Mouse (Mus musculus): ENCODE results near the gene Ankrd63. TPM values are rescaled to one million over a fixed set of nuclear protein-coding genes. Genes with fewer than 3 reads are reported as not detected.
A peak's percentile ranks its signal among the peaks of the same experiment; 100 is the strongest.

Ankrd63 gene
- total and polyA plus RNA-seq, 2 experiments from 2014 or later: 0.22 TPM; not detected in 1

DNA sequence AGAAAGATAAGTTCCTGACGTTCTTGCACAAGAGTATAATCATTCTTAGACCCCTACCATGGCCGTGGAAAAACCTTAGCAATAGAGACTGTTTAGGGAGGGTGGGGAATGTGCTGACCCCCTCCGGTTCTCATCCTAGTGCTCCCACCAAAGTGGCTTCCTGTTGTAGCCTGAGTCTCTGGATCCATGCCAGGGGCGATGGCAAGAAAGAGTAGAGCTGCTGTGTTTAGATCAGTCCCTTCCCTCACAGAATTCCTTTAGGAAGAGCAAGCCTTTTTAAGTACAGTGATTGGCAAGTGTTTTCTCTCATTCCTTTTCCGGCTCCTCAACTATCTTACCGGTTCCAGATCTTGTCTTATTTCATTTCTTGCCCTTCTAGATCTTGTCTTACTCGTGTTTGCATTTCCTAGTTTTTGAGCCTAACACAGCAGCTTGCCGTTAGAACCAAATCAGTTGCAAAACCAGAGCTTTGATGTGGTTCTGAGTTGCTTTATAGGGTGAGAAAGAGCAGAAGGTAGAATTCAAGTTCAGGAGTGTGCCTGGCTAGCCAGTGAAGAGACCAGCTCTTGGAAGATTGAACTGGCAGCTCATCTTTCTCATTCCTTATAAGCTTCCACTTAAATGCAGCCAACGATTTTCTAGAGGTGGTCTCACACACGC, 43.7 kb upstream of the Ankrd63 start:
- 27% methylated on average over 10 of the region's 10 CpGs for WGBS
- Histone ChIP-seq H3K9ac (replicated peaks; ENCODE audit: low read length, poor library complexity, severe bottlenecking) (no peak overlapping the region; the same call in 1 of the 2 replicates), H3K4me2 (ENCODE audit: low read depth, low read length, poor library complexity, severe bottlenecking) (peak overlapping the region; percentile 95), H3K27me3 (ENCODE audit: insufficient read depth, low read length) (no peaks in the 10 kb centered on the region), H3K4me1 (ENCODE audit: insufficient read depth, low read length) (peaks cover 4% of the 10 kb centered on the region; the same call in 1 of the 2 replicates), H3K27ac (ENCODE audit: low read depth, low read length) (no peak overlapping the region), H3K4me3 (ENCODE audit: low read depth, low read length) (peak overlapping the region; percentile 89), H3K9me3 (ENCODE audit: low read length) (no peaks in the 10 kb centered on the region), H3K36me3 (ENCODE audit: insufficient read depth, low read length) (0 out of 2 replicates have a peak, but pooled peaks cover 4% of the 10 kb centered on the region)
- TF ChIP-seq CTCF (IDR thresholded peaks at IDR 0.05): no peak
- DNase-seq (ENCODE audit: low spot score) (no peak), ATAC-seq (ENCODE audit: low FRiP score) (no peak)

DNA sequence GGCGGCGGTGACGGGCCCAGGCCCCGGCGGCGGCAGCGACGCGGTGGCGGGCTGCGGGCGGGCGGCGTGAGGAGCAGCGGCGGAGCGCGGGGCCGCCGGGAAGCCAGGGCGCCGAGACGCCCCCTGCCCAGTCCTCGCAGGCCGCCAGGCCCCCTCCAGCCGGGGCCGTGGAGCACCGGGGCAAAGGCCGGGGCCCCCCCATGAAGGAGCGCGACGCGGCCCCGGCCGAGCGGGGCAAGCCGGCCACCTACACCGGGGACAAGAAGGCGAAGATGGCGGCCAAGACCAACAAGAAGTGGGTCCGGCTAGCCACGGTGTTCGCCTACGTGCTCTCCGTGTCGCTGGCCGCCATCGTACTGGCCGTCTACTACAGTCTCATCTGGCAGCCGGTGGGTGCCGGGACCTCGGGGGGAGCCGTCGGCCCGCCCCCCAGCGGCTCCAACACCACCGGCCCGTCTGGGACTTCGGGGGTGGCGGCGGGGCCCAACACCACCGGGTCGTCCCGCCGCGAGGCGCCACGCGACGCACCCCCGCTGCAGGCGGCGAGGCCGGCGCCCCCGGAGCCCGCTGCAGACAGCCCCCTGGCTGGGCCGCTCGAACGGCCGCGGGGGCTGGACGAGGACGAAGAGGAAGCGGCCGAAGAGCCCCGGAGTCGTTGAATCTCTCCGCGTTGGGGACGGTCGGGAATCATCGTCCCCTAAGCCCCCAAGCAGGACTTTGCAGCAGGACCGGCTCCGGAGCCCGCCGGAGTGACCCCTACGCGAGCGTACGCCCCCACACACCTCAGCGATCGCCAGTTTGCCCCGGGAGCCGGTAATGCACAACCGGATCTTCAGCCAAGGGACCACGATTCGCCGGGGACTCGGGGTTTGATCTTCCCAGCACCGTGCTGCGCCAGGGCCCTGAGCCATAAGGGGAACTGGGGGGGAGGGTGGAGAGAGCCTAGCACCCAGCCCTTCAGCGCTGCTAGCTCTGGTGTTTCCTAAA, 42.4 kb upstream of the Ankrd63 start:
- H3K27me3 ChIP-seq (ENCODE audit: insufficient read depth, low read length): no peaks in the 10 kb centered on the region
- peak overlapping the region; percentile 89 for H3K4me3 ChIP-seq (ENCODE audit: low read depth, low read length)
- under 1% methylated on average over 84 of the region's 113 CpGs for WGBS
- peaks cover 4% of the 10 kb centered on the region; the same call in 1 of the 2 replicates for H3K4me1 ChIP-seq (ENCODE audit: insufficient read depth, low read length)
- H3K9me3 ChIP-seq (ENCODE audit: low read length): no peaks in the 10 kb centered on the region
- H3K9ac ChIP-seq (replicated peaks; ENCODE audit: low read length, poor library complexity, severe bottlenecking): peak overlapping the region; percentile 87
- H3K36me3 ChIP-seq (ENCODE audit: insufficient read depth, low read length): 0 out of 2 replicates have a peak, but pooled peaks cover 4% of the 10 kb centered on the region
- peak overlapping the region; percentile 67 for H3K27ac ChIP-seq (ENCODE audit: low read depth, low read length)
- DNase-seq (ENCODE audit: low spot score) (no peak), ATAC-seq (ENCODE audit: low FRiP score) (peak; percentile 77)
- TF ChIP-seq CTCF (IDR thresholded peaks at IDR 0.05): no peak; the same call in 1 of the 2 replicates
- peak overlapping the region; percentile 95 for H3K4me2 ChIP-seq (ENCODE audit: low read depth, low read length, poor library complexity, severe bottlenecking)

DNA sequence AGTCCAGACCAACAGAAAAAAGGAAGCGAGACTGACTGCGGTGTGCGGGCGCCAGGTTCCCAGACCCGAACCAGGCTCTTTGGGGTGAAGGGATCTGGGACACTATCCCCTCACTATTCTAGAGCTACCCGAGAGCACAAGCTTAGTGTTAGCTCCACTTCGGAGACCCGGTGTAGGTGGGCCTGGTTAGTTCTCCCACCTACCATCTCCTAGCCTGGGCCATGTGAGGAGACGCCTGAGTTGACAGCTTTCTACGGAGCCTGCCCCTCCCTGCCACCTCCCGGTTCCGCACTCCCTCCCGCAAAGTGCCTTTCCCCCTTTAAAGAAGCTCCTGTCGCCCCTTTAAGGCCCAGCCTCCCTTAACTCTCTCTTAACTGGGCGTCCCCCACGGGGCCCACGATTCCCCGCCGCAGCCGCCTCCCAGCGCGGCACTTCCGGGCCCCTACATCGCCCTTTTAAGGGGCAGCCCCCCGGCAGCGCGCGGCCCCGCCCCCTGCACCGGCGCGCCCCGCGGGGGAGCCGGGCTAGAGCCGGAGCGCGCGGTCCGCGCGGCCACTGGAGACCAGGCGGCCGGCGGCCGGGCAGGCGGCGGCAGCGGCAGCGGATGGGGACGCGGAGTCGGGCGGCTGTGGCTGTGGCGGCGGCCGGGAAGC, 41.6 kb upstream of the Ankrd63 start, which contains the start of gene Inafm2:
Inafm2 (plus strand) TSS at position 527 of the 653 bp plus-strand sequence.
- Histone ChIP-seq H3K4me2 (ENCODE audit: low read depth, low read length, poor library complexity, severe bottlenecking) (peak within 1 kb of the TSS; percentile 95), H3K27me3 (ENCODE audit: insufficient read depth, low read length) (no peaks in the 10 kb centered on the region), H3K9me3 (ENCODE audit: low read length) (no peaks in the 10 kb centered on the region), H3K36me3 (ENCODE audit: insufficient read depth, low read length) (0 out of 2 replicates have a peak, but pooled peaks cover 4% of the 10 kb centered on the region), H3K4me3 (ENCODE audit: low read depth, low read length) (peak within 1 kb of the TSS; percentile 89), H3K4me1 (ENCODE audit: insufficient read depth, low read length) (peaks cover 4% of the 10 kb centered on the region; the same call in 1 of the 2 replicates), H3K9ac (replicated peaks; ENCODE audit: low read length, poor library complexity, severe bottlenecking) (peak within 1 kb of the TSS; percentile 87), H3K27ac (ENCODE audit: low read depth, low read length) (peak within 1 kb of the TSS; percentile 67)
- TF ChIP-seq CTCF (IDR thresholded peaks at IDR 0.05): no peak
- ATAC-seq (ENCODE audit: low FRiP score) (peak; percentile 91), DNase-seq (ENCODE audit: low spot score) (peak; percentile 95)
- under 1% methylated on average over 32 of the region's 57 CpGs for WGBS

DNA sequence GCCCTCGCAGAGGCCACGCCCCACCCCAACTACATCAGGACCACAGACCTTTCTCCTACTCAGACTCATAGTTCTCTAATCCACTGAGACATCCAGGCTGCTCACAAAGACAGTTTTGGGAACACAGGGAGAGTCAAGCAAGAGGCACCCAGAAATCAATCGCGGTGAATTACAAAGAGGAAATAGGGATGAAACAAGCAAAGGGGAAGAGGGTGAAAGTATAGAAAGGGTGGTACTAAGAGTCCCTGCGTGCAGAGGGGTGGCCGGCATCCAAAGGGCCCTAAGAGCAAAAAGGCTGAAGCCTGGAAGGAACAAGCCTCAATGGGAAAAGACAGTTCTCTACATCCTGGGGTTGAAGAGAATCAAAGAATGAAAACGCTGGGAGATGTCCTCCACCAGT, 40.9 kb upstream of the Ankrd63 start:
- WGBS: 10% methylated on average over 7 of the region's 7 CpGs
- Histone ChIP-seq H3K4me1 (ENCODE audit: insufficient read depth, low read length) (peaks cover 4% of the 10 kb centered on the region; the same call in 1 of the 2 replicates), H3K9me3 (ENCODE audit: low read length) (no peaks in the 10 kb centered on the region), H3K27me3 (ENCODE audit: insufficient read depth, low read length) (no peaks in the 10 kb centered on the region), H3K36me3 (ENCODE audit: insufficient read depth, low read length) (0 out of 2 replicates have a peak, but pooled peaks cover 4% of the 10 kb centered on the region), H3K4me2 (ENCODE audit: low read depth, low read length, poor library complexity, severe bottlenecking) (peak overlapping the region; percentile 95), H3K4me3 (ENCODE audit: low read depth, low read length) (no peak overlapping the region), H3K27ac (ENCODE audit: low read depth, low read length) (no peak overlapping the region), H3K9ac (replicated peaks; ENCODE audit: low read length, poor library complexity, severe bottlenecking) (no peak overlapping the region)
- DNase-seq (ENCODE audit: low spot score) (no peak), ATAC-seq (ENCODE audit: low FRiP score) (no peak)
- no peak for TF ChIP-seq CTCF (IDR thresholded peaks at IDR 0.05)

DNA sequence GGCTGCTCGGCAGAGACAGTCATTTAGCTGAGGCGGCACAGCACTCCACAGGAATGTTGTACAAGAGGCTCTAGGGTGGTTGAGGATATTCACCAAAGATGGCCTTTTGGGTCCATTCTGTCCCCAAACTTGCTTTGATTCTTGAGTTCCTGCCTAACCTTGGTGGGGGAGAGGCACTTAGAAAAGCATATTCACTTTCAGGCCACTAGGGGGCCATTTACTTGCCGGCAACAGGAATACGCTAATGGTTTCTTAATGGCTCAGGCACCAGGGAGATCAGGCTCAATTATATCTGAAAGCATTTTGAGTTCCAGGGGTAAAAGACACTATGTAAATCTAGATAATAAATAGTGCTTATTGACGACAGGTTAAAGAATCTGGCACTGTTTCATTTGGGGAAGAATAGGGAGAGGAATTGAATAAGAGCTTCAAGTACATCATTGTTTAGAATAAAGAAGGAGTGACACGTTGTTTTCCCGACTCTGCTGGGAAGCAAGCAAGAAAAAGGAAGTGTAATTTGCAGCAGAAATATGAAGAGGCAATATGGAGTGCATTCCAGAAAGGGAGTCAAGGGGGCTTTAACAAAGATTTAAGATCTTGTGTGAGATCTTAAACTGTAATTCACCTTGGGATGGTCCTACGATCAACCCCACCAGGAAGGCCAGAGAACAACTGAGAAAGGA, 39.6 kb upstream of the Ankrd63 start:
- peak; percentile 76 for DNase-seq (ENCODE audit: low spot score)
- 30% methylated on average over 8 of the region's 8 CpGs for WGBS
- Histone ChIP-seq H3K4me3 (ENCODE audit: low read depth, low read length) (no peak overlapping the region), H3K4me2 (ENCODE audit: low read depth, low read length, poor library complexity, severe bottlenecking) (no peak overlapping the region), H3K9ac (replicated peaks; ENCODE audit: low read length, poor library complexity, severe bottlenecking) (no peak overlapping the region), H3K4me1 (ENCODE audit: insufficient read depth, low read length) (peaks cover 4% of the 10 kb centered on the region; the same call in 1 of the 2 replicates), H3K27ac (ENCODE audit: low read depth, low read length) (no peak overlapping the region), H3K27me3 (ENCODE audit: insufficient read depth, low read length) (no peaks in the 10 kb centered on the region), H3K36me3 (ENCODE audit: insufficient read depth, low read length) (no peaks in the 10 kb centered on the region), H3K9me3 (ENCODE audit: low read length) (no peaks in the 10 kb centered on the region)
- peak; percentile 91 for TF ChIP-seq CTCF (IDR thresholded peaks at IDR 0.05)
- ATAC-seq (ENCODE audit: low FRiP score): no peak
